In the genomic region with DNA sequence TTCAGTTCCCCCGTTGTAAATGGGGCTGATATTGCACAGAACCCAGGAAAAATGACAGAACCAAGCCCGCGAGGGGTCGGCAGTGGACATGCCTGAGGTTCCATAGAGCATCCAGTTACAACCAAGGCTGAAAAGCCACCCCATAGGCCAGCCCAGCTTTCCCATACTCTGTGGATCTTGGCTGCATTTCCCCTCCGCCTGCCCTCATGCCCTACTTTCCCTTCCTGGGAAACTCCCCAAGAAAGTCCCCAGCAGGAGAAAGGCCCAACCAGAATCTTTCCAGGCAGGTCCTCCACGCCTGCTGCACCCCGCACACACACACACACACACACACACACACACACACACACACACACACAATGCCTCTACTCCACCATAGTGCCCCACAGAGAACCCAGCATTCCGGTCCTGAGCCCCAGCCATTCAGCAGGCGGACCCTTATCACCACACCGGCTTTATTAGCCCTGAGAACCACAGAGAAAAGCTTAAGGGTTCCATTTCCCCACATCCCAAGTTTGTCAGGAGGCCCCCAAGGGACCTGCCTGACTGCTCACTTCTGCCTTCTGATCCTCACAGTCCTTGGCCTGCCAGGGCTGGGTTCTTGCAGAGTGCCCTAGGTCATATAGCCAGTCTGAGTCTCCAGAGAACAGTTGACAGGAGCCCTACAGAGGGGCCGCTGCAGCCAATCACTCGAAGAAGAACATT, we compare ENCODE assay signal across 15 mouse cellular contexts. TPM values are rescaled to one million over a fixed set of nuclear protein-coding genes. Genes with fewer than 3 reads are reported as not detected.
A peak's percentile ranks its signal among the peaks of the same experiment; 100 is the strongest.
DNase-seq lines count a peak whose midpoint lies in the region; ATAC-seq and TF ChIP-seq lines count a peak whose summit lies in the region.
"Had no signal": no experiment of that assay in that cellular context is flagged by ENCODE, and none has a peak within 500 bp of the region (broad histone marks: within the 10 kb centered on the region; RNA-seq: fewer than 3 reads in every experiment).

No protein-coding gene starts in this region.

- no peak overlapping the region for H3K9ac ChIP-seq in lung, postnatal 0 days (replicated peaks; ENCODE audit: low read depth)
- H3K9ac ChIP-seq: limb, embryonic 13.5 days had no signal

- intact Hi-C loops in heart, postnatal 14 days (cut with DNase I) = no loop called here
- intact Hi-C loops in left cerebral cortex, postnatal 25 days (cut with DNase I) = loop anchor here (5.0 kb wide), 1 partner anchor 81 kb away; no protein-coding TSS in a partner anchor

- H3K27ac ChIP-seq in heart, embryonic 10.5 days = 0 out of 2 replicates have a peak overlapping the region, but pooled peaks have one; percentile 8
- H3K27ac ChIP-seq in lung, postnatal 0 days (ENCODE audit: low read length) = peak overlapping the region; percentile 38
- H3K27ac ChIP-seq: limb, embryonic 13.5 days had no signal

- TF ChIP-seq POLR2A in lung, adult 2 months (IDR thresholded peaks at IDR 0.05; ENCODE audit: borderline replicate concordance, extremely low read depth, low read depth, low read length) = no peak

- DNase-seq in heart, embryonic 10.5 days (ENCODE audit: low spot score) = no peak
- DNase-seq in heart, postnatal 14 days = no peak
- DNase-seq in lung, adult 2 months = no peak
- no peak for DNase-seq in lung, postnatal 14 days
- peak; percentile 82 for DNase-seq in NIH3T3 (ENCODE audit: low read depth)
- no peak for DNase-seq in lung, postnatal 0 days (ENCODE audit: low spot score)
- no peak for DNase-seq in thymus, postnatal 10 days (ENCODE audit: low spot score in 2 of 2)
- no peak for DNase-seq in left cerebral cortex, postnatal 25 days (ENCODE audit: low spot score in 2 of 2)
- DNase-seq: cerebellum, adult 18-20 months; thymus, adult 18-20 months had no signal

- TF ChIP-seq CTCF in lung, adult 2 months (IDR thresholded peaks at IDR 0.05; ENCODE audit: insufficient read depth, low read length) = no peak
- no peak for TF ChIP-seq CTCF in lung, postnatal 0 days (IDR thresholded peaks at IDR 0.05)

- peaks cover 54% of the 10 kb centered on the region for H3K4me1 ChIP-seq in heart, embryonic 10.5 days
- no peaks in the 10 kb centered on the region for H3K4me1 ChIP-seq in lung, adult 2 months (ENCODE audit: control insufficient read depth, insufficient read depth, low read length)
- no peaks in the 10 kb centered on the region for H3K4me1 ChIP-seq in lung, postnatal 0 days (ENCODE audit: insufficient read depth, low read depth, low read length)

- no peaks in the 10 kb centered on the region for H3K36me3 ChIP-seq in heart, embryonic 10.5 days
- H3K36me3 ChIP-seq in lung, postnatal 0 days (ENCODE audit: insufficient read depth, low read length) = no peaks in the 10 kb centered on the region
- H3K36me3 ChIP-seq: limb, embryonic 13.5 days had no signal

- no peak overlapping the region; the same call in 1 of the 2 replicates for H3K4me2 ChIP-seq in lung, postnatal 0 days (replicated peaks; ENCODE audit: low read depth, low read length)
- H3K4me2 ChIP-seq: limb, embryonic 13.5 days had no signal

- no peak for TF ChIP-seq EP300 in lung, postnatal 0 days (IDR thresholded peaks at IDR 0.05)

- H3K4me3 ChIP-seq in heart, embryonic 10.5 days = no peak overlapping the region
- H3K4me3 ChIP-seq in lung, adult 2 months (replicated peaks; ENCODE audit: extremely low read depth, low read depth, low read length) = peak overlapping the region; percentile 19
- H3K4me3 ChIP-seq in lung, postnatal 0 days (ENCODE audit: low read depth, low read length) = peak overlapping the region; percentile 17
- H3K4me3 ChIP-seq: limb, embryonic 13.5 days had no signal

- no peaks in the 10 kb centered on the region for H3K9me3 ChIP-seq in heart, embryonic 10.5 days
- no peaks in the 10 kb centered on the region for H3K9me3 ChIP-seq in lung, postnatal 0 days (ENCODE audit: low read length)
- H3K9me3 ChIP-seq: limb, embryonic 13.5 days had no signal

- no peak for ATAC-seq in lung, postnatal 0 days
- ATAC-seq: midbrain, embryonic 16.5 days had no signal

- WGBS in heart, embryonic 10.5 days = 63% methylated on average over 11 of the region's 12 CpGs
- 64% methylated on average over 12 of the region's 12 CpGs for WGBS in lung, adult 2 months
- WGBS in lung, postnatal 0 days = 69% methylated on average over 10 of the region's 12 CpGs

- H3K27me3 ChIP-seq in heart, embryonic 10.5 days (ENCODE audit: insufficient read depth, poor library complexity, severe bottlenecking) = peaks cover 58% of the 10 kb centered on the region
- H3K27me3 ChIP-seq in lung, postnatal 0 days (replicated peaks; ENCODE audit: insufficient read depth, low read length) = no peaks in the 10 kb centered on the region

RNA-seq across cellular contexts. Expression of gene Foxs1, which starts 1.4 kb away (rescaled TPM):
- 0.21 and 0.36 TPM in 2 replicates for polyA plus RNA-seq in heart, embryonic 10.5 days (2016; fragmentation: Nextera tagmentation; extraction: Ambion mirVana)
- 1 to 10 TPM; 6.0 to 6.7 TPM for total RNA-seq in heart, postnatal 14 days (2021)
- polyA plus RNA-seq in lung, adult 2 months (2012; rRNA removed) = 11.1 and 12.9 TPM in 2 replicates
- polyA plus RNA-seq in lung, postnatal 0 days (2015; fragmentation: Nextera tagmentation; extraction: Ambion mirVana) = 11.0 and 13.2 TPM in 2 replicates
- 1 to 10 TPM; 1.0 TPM for total RNA-seq in left cerebral cortex, postnatal 25 days (2021)

RNA-seq across cellular contexts. Expression of gene Dusp15, which starts 19.9 kb away (rescaled TPM):
- 0.04 TPM in 2 replicates for polyA plus RNA-seq in heart, embryonic 10.5 days (2016; fragmentation: Nextera tagmentation; extraction: Ambion mirVana)
- under 1 TPM in 1 of 2 experiments, not detected in 1; 0.22 TPM for total RNA-seq in heart, postnatal 14 days (2021)
- 0.37 and 0.60 TPM in 2 replicates for polyA plus RNA-seq in lung, adult 2 months (2012; rRNA removed)
- polyA plus RNA-seq in lung, postnatal 0 days (2015; fragmentation: Nextera tagmentation; extraction: Ambion mirVana) = not detected in 2 replicates
- total RNA-seq in left cerebral cortex, postnatal 25 days (2021) = 10 to 100 TPM; 17.8 to 23.4 TPM

RNA-seq across cellular contexts. Expression of gene Mylk2, which starts 20.5 kb away (rescaled TPM):
- polyA plus RNA-seq in heart, embryonic 10.5 days (2016; fragmentation: Nextera tagmentation; extraction: Ambion mirVana) = 0.05 and 0.07 TPM in 2 replicates
- total RNA-seq in heart, postnatal 14 days (2021) = under 1 TPM; 0.34 to 0.41 TPM
- polyA plus RNA-seq in lung, adult 2 months (2012; rRNA removed) = 0.29 and 3.9 TPM in 2 replicates
- 0.04 TPM in 1 of 2 replicates, not detected in the other for polyA plus RNA-seq in lung, postnatal 0 days (2015; fragmentation: Nextera tagmentation; extraction: Ambion mirVana)
- total RNA-seq in left cerebral cortex, postnatal 25 days (2021) = not detected
- total RNA-seq: adrenal gland, adult 18-20 months; layer of hippocampus, adult 18-20 months had no signal

RNA-seq across cellular contexts. Expression of gene Ttll9, which starts 30.7 kb away (rescaled TPM):
- polyA plus RNA-seq in heart, embryonic 10.5 days (2016; fragmentation: Nextera tagmentation; extraction: Ambion mirVana) = 0.47 and 0.85 TPM in 2 replicates
- not detected for total RNA-seq in heart, postnatal 14 days (2021)
- 3.4 and 3.8 TPM in 2 replicates for polyA plus RNA-seq in lung, adult 2 months (2012; rRNA removed)
- 1.1 and 1.8 TPM in 2 replicates for polyA plus RNA-seq in lung, postnatal 0 days (2015; fragmentation: Nextera tagmentation; extraction: Ambion mirVana)
- 1 to 10 TPM; 1.7 to 2.6 TPM for total RNA-seq in left cerebral cortex, postnatal 25 days (2021)
- total RNA-seq: gastrocnemius, adult 8-10 months had no signal
